Mouse (Mus musculus) liver, embryonic 12.5 days (tissue): Measurements from ENCODE around the gene Asf1b. TPM values are rescaled to one million over a fixed set of nuclear protein-coding genes. Genes with fewer than 3 reads are reported as not detected.
"Not testable (repeated sequence)": the region's sequence is repeated elsewhere in the genome, so short reads cannot be mapped to it uniquely, and the experiment has no call there.

Experiments
- ATAC-seq: fragments of 200-750 bp; cut with Nextera tagmentation; 2 replicates; pipeline ENCODE4 v1.8.0; 2017; ENCODE audit warnings: moderate number of reproducible peaks, mild to moderate bottlenecking, moderate library complexity
- H3K27ac ChIP-seq: fragments of 300-500 bp; sonication (generic); 2 replicates; pipeline ENCODE4 v1.5.1; 2016; ENCODE audit warnings: mild to moderate bottlenecking
- H3K27me3 ChIP-seq: fragments of 300-500 bp; sonication (generic); replicated peaks from 2 replicates; pipeline ENCODE4 v1.6.1; 2016; ENCODE audit warnings: mild to moderate bottlenecking, moderate library complexity
- H3K36me3 ChIP-seq: fragments of 300-500 bp; sonication (generic); 2 replicates; pipeline ENCODE4 v1.6.1; 2016; ENCODE audit warnings: mild to moderate bottlenecking, moderate library complexity
- H3K4me1 ChIP-seq: fragments of 300-500 bp; sonication (generic); 2 replicates; pipeline ENCODE4 v1.6.1; 2016
- H3K4me2 ChIP-seq: fragments of 300-500 bp; sonication (generic); 2 replicates; pipeline ENCODE4 v1.6.1; 2016; ENCODE audit warnings: mild to moderate bottlenecking, moderate library complexity
- H3K4me3 ChIP-seq: fragments of 300-500 bp; sonication (generic); 2 replicates; pipeline ENCODE4 v1.5.1; 2016; ENCODE audit warnings: mild to moderate bottlenecking, moderate library complexity
- H3K9ac ChIP-seq: fragments of 300-500 bp; sonication (generic); 2 replicates; pipeline ENCODE4 v1.6.1; 2016; ENCODE audit warnings: mild to moderate bottlenecking, moderate library complexity
- H3K9me3 ChIP-seq: fragments of 300-500 bp; sonication (generic); replicated peaks from 2 replicates; pipeline ENCODE4 v1.6.1; 2016; ENCODE audit warnings: mild to moderate bottlenecking, moderate library complexity
- WGBS: fragments of 180-500 bp; shearing (Covaris S2); methylation state at CpG from one replicate; pipeline ENCODE4 v1.1.7; 2016; ENCODE audit not compliant: insufficient replicate concordance; 5-methylcytosine and 5-hydroxymethylcytosine counted together
- polyA plus RNA-seq: library from polyadenylated mRNA; unstranded; fragments of >200 nt; fragmentation: Nextera tagmentation; extraction: Ambion mirVana; gene quantifications from 2 replicates; pipeline ENCODE4 v1.2.1, GENCODE M21; 2016

Asf1b gene
- polyA plus RNA-seq, 1 experiment from 2014 or later: 116 TPM

GRCm38 (mm10) chr8:83980845-83981244 is 25.5 kb downstream of the Asf1b start:
- no peak overlapping the region for H3K4me2 ChIP-seq
- H3K27me3 ChIP-seq: no peaks in the 10 kb centered on the region
- 81% methylated on average over 8 of the region's 8 CpGs for WGBS
- no peak overlapping the region for H3K27ac ChIP-seq
- no peak overlapping the region for H3K9ac ChIP-seq
- H3K4me1 ChIP-seq: peaks cover 38% of the 10 kb centered on the region
- peaks cover 63% of the 10 kb centered on the region for H3K36me3 ChIP-seq
- H3K9me3 ChIP-seq: 0 out of 2 replicates have a peak, but pooled peaks cover 3% of the 10 kb centered on the region
- no peak overlapping the region for H3K4me3 ChIP-seq
- no peak for ATAC-seq

GRCm38 (mm10) chr8:83981533-83981932 is 26.2 kb downstream of the Asf1b start:
- no peaks in the 10 kb centered on the region for H3K27me3 ChIP-seq
- H3K27ac ChIP-seq: no peak overlapping the region
- 0 out of 2 replicates have a peak, but pooled peaks cover 3% of the 10 kb centered on the region for H3K9me3 ChIP-seq
- H3K4me1 ChIP-seq: peaks cover 32% of the 10 kb centered on the region
- WGBS: 90% methylated on average over 7 of the region's 7 CpGs
- H3K36me3 ChIP-seq: peaks cover 70% of the 10 kb centered on the region
- H3K4me3 ChIP-seq: no peak overlapping the region
- no peak for ATAC-seq
- no peak overlapping the region for H3K9ac ChIP-seq
- H3K4me2 ChIP-seq: no peak overlapping the region

GRCm38 (mm10) chr8:83982449-83982848 is 27.1 kb downstream of the Asf1b start:
- peaks cover 79% of the 10 kb centered on the region for H3K36me3 ChIP-seq
- H3K4me3 ChIP-seq: no peak overlapping the region
- H3K9ac ChIP-seq: no peak overlapping the region
- H3K27me3 ChIP-seq: no peaks in the 10 kb centered on the region
- WGBS: 57% methylated on average over 4 of the region's 4 CpGs
- ATAC-seq: peak; percentile 75
- no peak overlapping the region for H3K27ac ChIP-seq
- no peak overlapping the region for H3K4me2 ChIP-seq
- H3K4me1 ChIP-seq: peaks cover 24% of the 10 kb centered on the region
- 0 out of 2 replicates have a peak, but pooled peaks cover 3% of the 10 kb centered on the region for H3K9me3 ChIP-seq

- peaks cover 16% of the 10 kb centered on the region for H3K4me1 ChIP-seq
- H3K4me2 ChIP-seq, H3K9ac ChIP-seq, H3K27ac ChIP-seq, H3K4me3 ChIP-seq, ATAC-seq, H3K27me3 ChIP-seq, H3K9me3 ChIP-seq: not testable (repeated sequence)
- peaks cover 83% of the 10 kb centered on the region for H3K36me3 ChIP-seq
- WGBS: 96% methylated on average over 2 of the region's 2 CpGs
Observed at GRCm38 (mm10) chr8:83983222-83983621, 27.9 kb downstream of the Asf1b start.

GRCm38 (mm10) chr8:83989243-83989642 is 33.9 kb downstream of the Asf1b start:
- 55% methylated on average over 7 of the region's 7 CpGs for WGBS
- H3K9me3 ChIP-seq: no peaks in the 10 kb centered on the region
- H3K4me1 ChIP-seq: peaks cover 31% of the 10 kb centered on the region
- H3K27me3 ChIP-seq: no peaks in the 10 kb centered on the region
- H3K27ac ChIP-seq: no peak overlapping the region
- ATAC-seq: no peak
- no peak overlapping the region for H3K4me2 ChIP-seq
- H3K4me3 ChIP-seq: no peak overlapping the region
- peaks cover 80% of the 10 kb centered on the region for H3K36me3 ChIP-seq
- no peak overlapping the region for H3K9ac ChIP-seq

GRCm38 (mm10) chr8:83990170-83990569 is 34.9 kb downstream of the Asf1b start:
- WGBS: 88% methylated on average over 14 of the region's 14 CpGs
- no peak for ATAC-seq
- no peak overlapping the region for H3K9ac ChIP-seq

GRCm38 (mm10) chr8:83992488-83992887 is 37.2 kb downstream of the Asf1b start:
- H3K27ac ChIP-seq: peak overlapping the region; percentile 33

More at GRCm38 (mm10) chr8:83990170-83990569, 34.9 kb downstream of the Asf1b start:
- no peak overlapping the region for H3K27ac ChIP-seq
- no peak overlapping the region for H3K4me3 ChIP-seq
- no peak overlapping the region for H3K4me2 ChIP-seq
- H3K27me3 ChIP-seq: no peaks in the 10 kb centered on the region
- H3K36me3 ChIP-seq: peaks cover 80% of the 10 kb centered on the region
- H3K4me1 ChIP-seq: peaks cover 38% of the 10 kb centered on the region
- H3K9me3 ChIP-seq: no peaks in the 10 kb centered on the region

GRCm38 (mm10) chr8:83994030-83994429 is 38.7 kb downstream of the Asf1b start:
- H3K9ac ChIP-seq: no peak overlapping the region; the same call in 1 of the 2 replicates
- no peaks in the 10 kb centered on the region for H3K27me3 ChIP-seq
- no peak overlapping the region for H3K4me3 ChIP-seq
- H3K9me3 ChIP-seq: no peaks in the 10 kb centered on the region
- H3K27ac ChIP-seq: 0 out of 2 replicates have a peak overlapping the region, but pooled peaks have one; percentile 51
- WGBS: 57% methylated on average over 3 of the region's 3 CpGs
- H3K4me1 ChIP-seq: peaks cover 53% of the 10 kb centered on the region
- peaks cover 50% of the 10 kb centered on the region for H3K36me3 ChIP-seq
- no peak for ATAC-seq
- H3K4me2 ChIP-seq: no peak overlapping the region

More at GRCm38 (mm10) chr8:83992488-83992887, 37.2 kb downstream of the Asf1b start:
- 29% methylated on average over 2 of the region's 2 CpGs for WGBS
- H3K4me1 ChIP-seq: peaks cover 49% of the 10 kb centered on the region
- H3K9ac ChIP-seq: no peak overlapping the region; the same call in 1 of the 2 replicates
- H3K36me3 ChIP-seq: peaks cover 62% of the 10 kb centered on the region
- H3K27me3 ChIP-seq: no peaks in the 10 kb centered on the region
- ATAC-seq: peak; percentile 67
- no peak overlapping the region for H3K4me3 ChIP-seq
- H3K9me3 ChIP-seq: no peaks in the 10 kb centered on the region
- H3K4me2 ChIP-seq: peak overlapping the region; percentile 12; the same call in 1 of the 2 replicates

- 38% methylated on average over 12 of the region's 12 CpGs for WGBS
- Histone ChIP-seq H3K4me2 (peak overlapping the region; percentile 97), H3K4me1 (peaks cover 63% of the 10 kb centered on the region), H3K9me3 (no peaks in the 10 kb centered on the region), H3K27ac (peak overlapping the region; percentile 95), H3K4me3 (peak overlapping the region; percentile 89), H3K9ac (peak overlapping the region; percentile 94; the same call in 1 of the 2 replicates), H3K27me3 (no peaks in the 10 kb centered on the region), H3K36me3 (peaks cover 54% of the 10 kb centered on the region)
- no peak for ATAC-seq
Observed at GRCm38 (mm10) chr8:83995973-83996372, 40.7 kb downstream of the Asf1b start.

- 2% methylated on average over 58 of the region's 103 CpGs for WGBS
- Histone ChIP-seq H3K4me2 (peak overlapping the region; percentile 97), H3K9me3 (no peaks in the 10 kb centered on the region), H3K36me3 (peaks cover 54% of the 10 kb centered on the region), H3K9ac (peak overlapping the region; percentile 94), H3K4me3 (peak overlapping the region; percentile 89), H3K27me3 (no peaks in the 10 kb centered on the region), H3K4me1 (peaks cover 62% of the 10 kb centered on the region), H3K27ac (peak overlapping the region; percentile 95)
- ATAC-seq: peak; percentile 85
Observed at GRCm38 (mm10) chr8:83996567-83997505, 41.5 kb downstream of the Asf1b start.

- WGBS: 0% methylated on average over 49 of the region's 112 CpGs
- no peak for ATAC-seq
- Histone ChIP-seq H3K4me3 (peak within 1 kb of the TSS; percentile 89), H3K4me2 (peak within 1 kb of the TSS; percentile 97), H3K36me3 (peaks cover 59% of the 10 kb centered on the region), H3K9ac (peak within 1 kb of the TSS; percentile 94), H3K27ac (peak within 1 kb of the TSS; percentile 95), H3K9me3 (no peaks in the 10 kb centered on the region), H3K27me3 (no peaks in the 10 kb centered on the region), H3K4me1 (peaks cover 60% of the 10 kb centered on the region)
Observed at GRCm38 (mm10) chr8:83997511-83998141, 42.3 kb downstream of the Asf1b start, which contains the start of gene Samd1. Gene Samd1 (plus strand): TSS chr8:83997672.
